Mouse (Mus musculus) kidney, adult 2 months (tissue): ENCODE results near the gene Slamf8. TPM values are rescaled to one million over a fixed set of nuclear protein-coding genes. Genes with fewer than 3 reads are reported as not detected.

Source experiments
- DNase-seq: peaks from one replicate; pipeline ENCODE4 v3.0.0; 2021
- H3K27ac ChIP-seq: fragments of 200-500 bp; 2 replicates; pipeline ENCODE4 v1.5.1; 2012; ENCODE audit warnings: low read depth, low read length, control low read depth, inconsistent platforms; ENCODE audit not compliant: insufficient read depth
- H3K27me3 ChIP-seq: fragments of 200-500 bp; replicated peaks from 2 replicates; pipeline ENCODE4 v1.6.1; 2012; ENCODE audit warnings: mild to moderate bottlenecking, moderate library complexity, low read length, inconsistent platforms; ENCODE audit not compliant: control insufficient read depth, insufficient read depth
- H3K36me3 ChIP-seq: fragments of 200-500 bp; 2 replicates; pipeline ENCODE4 v1.6.1; 2012; ENCODE audit warnings: mild to moderate bottlenecking, moderate library complexity, low read length, inconsistent platforms; ENCODE audit not compliant: control insufficient read depth, insufficient read depth
- H3K4me1 ChIP-seq: fragments of 200-500 bp; 2 replicates; pipeline ENCODE4 v1.6.1; 2011; ENCODE audit warnings: low read length; ENCODE audit not compliant: control insufficient read depth, insufficient read depth
- H3K4me3 ChIP-seq: fragments of 200-500 bp; 2 replicates; pipeline ENCODE4 v1.5.1; 2011; ENCODE audit warnings: mild to moderate bottlenecking, low read depth, low read length, control low read depth; ENCODE audit not compliant: insufficient read depth
- CTCF ChIP-seq: fragments of 200-500 bp; conservative IDR thresholded peaks from 2 replicates; pipeline ENCODE4 v1.5.1; 2011; ENCODE audit warnings: low read depth, mild to moderate bottlenecking, control low read depth, low read length, moderate library complexity, mixed read lengths; ENCODE audit not compliant: insufficient read depth, insufficient read length
- POLR2A ChIP-seq: fragments of 200-500 bp; IDR thresholded peaks from one replicate; pipeline ENCODE4 v1.6.1; 2011; ENCODE audit warnings: low read depth, low read length, control low read depth
- WGBS: fragments of 180-500 bp; shearing (Covaris S2); methylation state at CpG from one replicate; pipeline ENCODE4 v1.1.7; 2018; 5-methylcytosine and 5-hydroxymethylcytosine counted together
- polyA plus RNA-seq: library from polyadenylated mRNA; depleted of rRNA; stranded (reverse); fragments of >200 nt; gene quantifications from 2 replicates; pipeline ENCODE4 v1.2.3, GENCODE M21; 2012; rRNA removed

Slamf8 gene
- polyA plus RNA-seq = 1.7 and 3.0 TPM in 2 replicates

GRCm38 (mm10) chr1:172590385-172590784 lies at the start of gene Slamf8:
Slamf8 (minus strand) TSS chr1:172590568.
- Histone ChIP-seq H3K27me3 (no peaks in the 10 kb centered on the region), H3K4me1 (no peaks in the 10 kb centered on the region), H3K4me3 (no peak within 1 kb of the TSS), H3K36me3 (no peaks in the 10 kb centered on the region), H3K27ac (no peak within 1 kb of the TSS)
- peak; percentile 46 for DNase-seq
- WGBS = 61% methylated on average over 7 of the region's 7 CpGs
- no peak for TF ChIP-seq POLR2A
- no peak for TF ChIP-seq CTCF

GRCm38 (mm10) chr1:172638781-172639180 lies 48.4 kb upstream of the Slamf8 start:
- DNase-seq = peak; percentile 23
- 58% methylated on average over 2 of the region's 2 CpGs for WGBS
- no peak overlapping the region for H3K4me3 ChIP-seq

GRCm38 (mm10) chr1:172637801-172638200 lies 47.4 kb upstream of the Slamf8 start:
- no peaks in the 10 kb centered on the region for H3K27me3 ChIP-seq
- H3K27ac ChIP-seq = no peak overlapping the region
- no peaks in the 10 kb centered on the region for H3K36me3 ChIP-seq
- no peak overlapping the region for H3K4me3 ChIP-seq
- TF ChIP-seq POLR2A (no peak), CTCF (no peak)
- H3K4me1 ChIP-seq = no peaks in the 10 kb centered on the region
- DNase-seq = no peak
- 64% methylated on average over 4 of the region's 4 CpGs for WGBS

More at GRCm38 (mm10) chr1:172638781-172639180, 48.4 kb upstream of the Slamf8 start:
- TF ChIP-seq CTCF = no peak
- no peak overlapping the region for H3K27ac ChIP-seq
- no peaks in the 10 kb centered on the region for H3K4me1 ChIP-seq
- H3K36me3 ChIP-seq = no peaks in the 10 kb centered on the region
- H3K27me3 ChIP-seq = no peaks in the 10 kb centered on the region

GRCm38 (mm10) chr1:172636266-172636665 lies 45.9 kb upstream of the Slamf8 start:
- Histone ChIP-seq H3K4me3 (no peak overlapping the region), H3K27me3 (no peaks in the 10 kb centered on the region), H3K4me1 (peaks cover 2% of the 10 kb centered on the region; the same call in 1 of the 2 replicates), H3K27ac (no peak overlapping the region), H3K36me3 (no peaks in the 10 kb centered on the region)
- DNase-seq = no peak
- 70% methylated on average over 5 of the region's 5 CpGs for WGBS
- TF ChIP-seq POLR2A = no peak
- TF ChIP-seq CTCF = no peak

- no peak overlapping the region for H3K27ac ChIP-seq
- H3K36me3 ChIP-seq = no peaks in the 10 kb centered on the region
- TF ChIP-seq CTCF (no peak), POLR2A (no peak)
- peaks cover 2% of the 10 kb centered on the region; the same call in 1 of the 2 replicates for H3K4me1 ChIP-seq
- no peak overlapping the region for H3K4me3 ChIP-seq
- H3K27me3 ChIP-seq = no peaks in the 10 kb centered on the region
- peak; percentile 21 for DNase-seq
- WGBS = 41% methylated on average over 4 of the region's 4 CpGs
These were observed 44.9 kb upstream of the Slamf8 start for GRCm38 (mm10) chr1:172635258-172635657.

GRCm38 (mm10) chr1:172634136-172634535 lies 43.8 kb upstream of the Slamf8 start:
- TF ChIP-seq CTCF = no peak
- TF ChIP-seq POLR2A = no peak
- Histone ChIP-seq H3K4me3 (no peak overlapping the region), H3K4me1 (peaks cover 2% of the 10 kb centered on the region; the same call in 1 of the 2 replicates), H3K27ac (no peak overlapping the region), H3K27me3 (no peaks in the 10 kb centered on the region), H3K36me3 (no peaks in the 10 kb centered on the region)
- no peak for DNase-seq
- WGBS = 93% methylated on average over 2 of the region's 2 CpGs

- Histone ChIP-seq H3K4me1 (peaks cover 2% of the 10 kb centered on the region; the same call in 1 of the 2 replicates), H3K4me3 (peak within 1 kb of the TSS; percentile 62), H3K36me3 (no peaks in the 10 kb centered on the region), H3K27me3 (no peaks in the 10 kb centered on the region), H3K27ac (peak within 1 kb of the TSS; percentile 96)
- TF ChIP-seq CTCF (peak; percentile 95), POLR2A (peak; percentile 21)
- peak; percentile 99 for DNase-seq
- under 1% methylated on average over 53 of the region's 53 CpGs for WGBS
These were observed 42.3 kb upstream of the Slamf8 start, which contains the start of gene Dusp23 for GRCm38 (mm10) chr1:172632451-172633326. Dusp23 (minus strand) TSS chr1:172632962.
